Mouse (Mus musculus) myocyte (in vitro differentiated cells): ENCODE results near the gene Adarb2.

Experiments used
- MAX ChIP-seq: IDR thresholded peaks from one replicate; pipeline ENCODE4 v1.6.1; 2011; ENCODE audit warnings: low read depth, mild to moderate bottlenecking, control low read depth
- POLR2A ChIP-seq: IDR thresholded peaks from one replicate; pipeline ENCODE4 v1.6.1; 2011; ENCODE audit warnings: low read depth, mild to moderate bottlenecking, control low read depth, moderate library complexity; ENCODE audit not compliant: insufficient read length
- REST ChIP-seq: IDR thresholded peaks from one replicate; pipeline ENCODE4 v1.6.1; 2011; ENCODE audit warnings: mild to moderate bottlenecking, control low read depth, moderate library complexity; ENCODE audit not compliant: insufficient read depth, insufficient read length
- TCF3 ChIP-seq: IDR thresholded peaks from one replicate; pipeline ENCODE4 v1.6.1; 2011; ENCODE audit warnings: low read depth, control low read depth; ENCODE audit not compliant: insufficient read length

- TF ChIP-seq POLR2A (no peak), MAX (no peak), REST (no peak), TCF3 (no peak)
Measured at GRCm38 (mm10) chr13:8552242-8552641, 349.6 kb downstream of the Adarb2 start.
